Mouse (Mus musculus): ENCODE measurements around the gene Fam129b.
A peak's percentile ranks its signal among the peaks of the same experiment; 100 is the strongest.

The Fam129b gene

GRCm38 (mm10) chr2:32966184-32966688, 90.3 kb downstream of the Fam129b start:
- no peak for DNase-seq

- peak; percentile 86 for DNase-seq
Measured at GRCm38 (mm10) chr2:32966689-32967631, 91.0 kb downstream of the Fam129b start.

- DNase-seq, result peak; percentile 58
Measured at GRCm38 (mm10) chr2:32968024-32968614, 92.2 kb downstream of the Fam129b start.

- peak; percentile 39 for DNase-seq
Measured at GRCm38 (mm10) chr2:32969326-32969725, 93.4 kb downstream of the Fam129b start.

- DNase-seq, result peak; percentile 69
Measured at GRCm38 (mm10) chr2:32971235-32971634, 95.3 kb downstream of the Fam129b start.

GRCm38 (mm10) chr2:32974216-32974615, 98.3 kb downstream of the Fam129b start:
- no peak for DNase-seq

All from cerebellum, adult 9-10 months (tissue).